Mouse (Mus musculus) yolk sac, embryonic 10.5 days (tissue): ENCODE measurements around the gene Lce3f.
A peak's percentile ranks its signal among the peaks of the same experiment; 100 is the strongest.

Source experiments
- DNase-seq: peaks from one replicate; pipeline ENCODE4 v3.0.0-alpha.2; 2017; ENCODE audit warnings: low spot score

The Lce3f gene

GRCm38 (mm10) chr3:92991926-92992325 is at the start of gene Lce3f:
Lce3f (plus strand) TSS chr3:92992226.
- DNase-seq: no peak

DNA sequence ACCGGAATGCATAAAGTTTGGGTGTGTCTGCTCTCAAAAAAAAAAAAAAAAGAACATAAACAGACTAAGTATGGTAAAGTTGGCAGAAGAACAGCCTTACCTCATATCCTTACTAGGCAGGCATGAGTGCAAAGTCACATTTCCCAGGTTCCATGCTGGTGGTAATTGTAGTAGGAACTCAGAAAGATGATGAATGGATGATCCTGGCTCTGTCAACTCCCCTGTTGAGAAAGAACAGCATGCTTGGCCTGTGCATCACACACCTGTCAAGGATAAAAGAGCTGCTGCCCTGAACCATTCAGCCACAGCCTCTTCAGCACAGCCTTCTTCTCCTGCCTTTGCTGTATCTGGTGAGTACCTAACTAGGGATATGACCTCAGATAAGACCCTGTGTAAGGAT is 47.8 kb upstream of the Lce3f start, which contains the start of gene Lce3c:
Lce3c (plus strand) TSS at position 301 of the 400 bp plus-strand sequence.
- DNase-seq: no peak

DNA sequence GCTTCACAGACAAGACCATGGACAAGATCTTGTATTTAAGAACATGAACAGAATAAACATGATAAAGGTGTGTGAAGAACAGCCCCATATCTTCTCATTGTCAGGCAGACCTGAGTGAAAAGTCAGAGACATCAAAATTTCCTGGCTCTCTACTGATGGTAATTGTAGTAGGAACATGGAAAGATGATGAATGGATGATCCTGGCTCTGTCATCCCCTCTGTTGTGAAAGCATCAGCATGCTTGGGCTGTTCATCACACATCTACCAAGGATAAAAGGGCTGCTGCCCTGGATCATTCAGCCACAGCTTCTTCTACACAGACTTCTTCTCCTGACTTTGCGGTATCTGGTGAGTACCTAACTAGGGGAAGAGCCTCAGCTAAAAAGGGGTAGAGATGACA is 34.9 kb upstream of the Lce3f start, which contains the start of gene Lce3d:
Lce3d (plus strand) TSS at position 301 of the 400 bp plus-strand sequence.
- DNase-seq: no peak

- no peak for DNase-seq
Measured at GRCm38 (mm10) chr3:92966761-92967160, 25.3 kb upstream of the Lce3f start, which contains the start of gene Lce3e. Lce3e (plus strand) TSS chr3:92967061.

- DNase-seq: no peak
Measured at GRCm38 (mm10) chr3:92978484-92978883, 13.5 kb upstream of the Lce3f start.

- DNase-seq: peak; percentile 15
Measured at GRCm38 (mm10) chr3:92998691-92999090, 6.7 kb downstream of the Lce3f start.

GRCm38 (mm10) chr3:93000621-93001020 is 8.6 kb downstream of the Lce3f start:
- no peak for DNase-seq

DNA sequence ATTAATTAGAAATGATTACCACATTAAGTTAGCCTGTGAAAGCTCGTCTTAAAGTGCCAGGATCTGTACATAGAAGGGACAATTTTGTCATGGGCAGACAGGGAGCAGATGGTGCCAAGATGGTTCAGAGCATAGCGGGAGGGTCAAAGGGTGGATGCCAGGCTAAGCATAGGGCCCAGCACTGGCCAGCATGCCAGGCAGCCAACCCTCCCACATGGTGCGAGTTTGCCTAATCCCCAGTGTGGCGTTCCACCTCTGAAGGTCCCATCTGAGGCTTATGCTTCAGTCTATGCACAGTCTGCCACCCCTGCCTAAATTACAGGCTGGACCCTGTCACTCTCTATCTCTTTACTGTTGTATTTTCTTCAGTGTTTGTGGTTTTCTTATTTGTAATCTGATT is 10.8 kb downstream of the Lce3f start:
- no peak for DNase-seq

GRCm38 (mm10) chr3:93014378-93014801 is 22.4 kb downstream of the Lce3f start:
- peak; percentile 64 for DNase-seq

DNA sequence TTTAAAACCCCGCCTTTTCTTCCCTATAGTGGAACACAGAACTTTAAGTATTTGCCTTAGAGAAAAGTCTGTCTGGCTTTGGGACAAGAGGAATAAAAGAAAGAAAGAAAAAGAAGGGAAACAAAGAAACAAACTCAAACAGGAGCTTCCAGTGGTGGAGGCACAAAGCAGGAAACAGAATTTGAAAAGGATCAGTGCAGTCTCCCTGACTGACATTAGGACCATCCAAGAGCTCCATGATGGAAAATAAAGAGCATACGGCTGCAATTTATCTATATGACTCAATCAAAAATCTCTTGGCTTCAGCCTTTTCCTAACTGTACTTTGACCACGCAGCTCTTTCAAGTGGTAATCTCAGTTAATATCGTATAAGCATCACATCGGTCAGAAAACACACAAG is 22.8 kb downstream of the Lce3f start:
- DNase-seq: no peak

- no peak for DNase-seq
Measured at GRCm38 (mm10) chr3:93015460-93016104, 23.6 kb downstream of the Lce3f start, which contains the start of gene Crct1. Crct1 (minus strand) TSS chr3:93015687.

- no peak for DNase-seq
Measured at GRCm38 (mm10) chr3:93018960-93019359, 26.9 kb downstream of the Lce3f start, which contains the start of gene Lce1m. Lce1m (minus strand) TSS chr3:93019060.

DNA sequence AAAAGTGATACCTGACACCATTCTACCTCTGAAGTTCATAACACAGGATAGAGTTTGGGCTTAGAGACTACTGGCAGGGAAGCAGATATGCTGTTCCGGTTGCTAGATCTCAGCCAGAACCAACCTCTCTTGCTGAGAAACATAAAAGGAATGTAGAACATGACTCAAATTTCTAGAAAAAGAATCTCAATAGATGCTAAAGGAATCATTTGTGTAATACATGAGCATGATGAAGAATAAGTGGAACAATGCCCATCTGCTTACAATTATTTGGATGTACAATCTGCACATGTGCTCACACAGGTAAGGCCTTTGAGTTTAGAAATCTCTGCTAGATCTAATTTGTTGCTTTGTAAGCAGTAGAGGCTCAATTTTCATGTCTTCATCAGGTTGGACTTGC is 29.1 kb downstream of the Lce3f start:
- DNase-seq: no peak

- no peak for DNase-seq
Measured at GRCm38 (mm10) chr3:93023411-93024184, 31.6 kb downstream of the Lce3f start.

DNA sequence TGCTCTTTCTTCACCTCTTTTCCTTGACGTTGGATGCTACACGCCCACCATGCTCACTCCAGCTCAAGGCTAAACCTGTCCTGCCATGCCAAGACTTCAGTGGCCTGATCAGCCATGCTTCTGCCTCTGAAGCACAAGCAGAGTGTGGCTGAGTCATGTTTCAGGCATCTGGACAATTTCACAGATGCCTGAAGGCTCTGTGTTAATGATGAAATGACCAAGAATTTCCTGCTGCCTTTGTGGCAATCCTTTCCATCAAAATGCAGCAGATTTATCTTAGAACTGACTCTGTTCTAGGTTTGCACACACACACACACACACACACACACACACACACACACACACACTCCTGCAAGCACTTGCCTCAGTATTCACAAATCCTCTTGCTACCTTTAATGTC is 33.5 kb downstream of the Lce3f start:
- DNase-seq: no peak

DNA sequence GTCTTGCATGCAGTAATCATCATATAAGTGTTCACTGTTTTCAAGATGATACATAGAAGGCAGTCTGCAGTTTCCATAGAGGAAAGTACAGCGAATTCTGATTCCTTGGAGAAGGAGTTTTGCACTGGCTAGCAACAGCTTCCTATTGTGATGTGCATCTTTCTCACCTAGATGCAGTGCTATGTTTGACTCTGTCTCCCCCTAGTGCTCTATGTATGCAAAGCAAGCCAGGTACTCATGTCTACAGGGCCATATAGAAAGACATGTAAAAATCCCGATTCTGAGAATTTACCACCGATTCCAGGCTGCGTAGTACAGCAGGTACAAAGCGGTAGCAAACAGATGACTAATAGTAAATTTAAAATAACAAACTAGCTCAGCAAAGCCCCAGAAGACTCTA is 39.4 kb downstream of the Lce3f start:
- DNase-seq: peak; percentile 13
